Mouse (Mus musculus) limb, embryonic 10.5 days (tissue): ENCODE data around the gene Gm11492. TPM values are rescaled to one million over a fixed set of nuclear protein-coding genes. Genes with fewer than 3 reads are reported as not detected.

Experiments
- DNase-seq: peaks from one replicate; pipeline ENCODE4 v3.0.0-alpha.2; 2017; ENCODE audit warnings: low spot score
- H3K27ac ChIP-seq: fragments of 300-500 bp; sonication (generic); 2 replicates; pipeline ENCODE4 v1.5.1; 2016; ENCODE audit warnings: mild to moderate bottlenecking
- H3K27me3 ChIP-seq: fragments of 300-500 bp; sonication (generic); 2 replicates; pipeline ENCODE4 v1.6.1; 2016; ENCODE audit warnings: low read depth, mild to moderate bottlenecking; ENCODE audit not compliant: poor library complexity, severe bottlenecking
- H3K36me3 ChIP-seq: fragments of 300-500 bp; sonication (generic); 2 replicates; pipeline ENCODE4 v1.6.1; 2016; ENCODE audit warnings: mild to moderate bottlenecking, moderate library complexity
- H3K4me1 ChIP-seq: fragments of 300-500 bp; sonication (generic); 2 replicates; pipeline ENCODE4 v1.6.1; 2016
- H3K4me3 ChIP-seq: fragments of 300-500 bp; sonication (generic); 2 replicates; pipeline ENCODE4 v1.5.1; 2016; ENCODE audit warnings: mild to moderate bottlenecking, moderate library complexity
- H3K9me3 ChIP-seq: fragments of 300-500 bp; sonication (generic); replicated peaks from 2 replicates; pipeline ENCODE4 v1.6.1; 2016; ENCODE audit warnings: mild to moderate bottlenecking
- WGBS: fragments of 180-500 bp; shearing (Covaris S2); methylation state at CpG from one replicate; pipeline ENCODE4 v1.1.7; 2016; 5-methylcytosine and 5-hydroxymethylcytosine counted together
- polyA plus RNA-seq: library from polyadenylated mRNA; unstranded; fragments of >200 nt; fragmentation: Nextera tagmentation; extraction: Ambion mirVana; gene quantifications from 2 replicates; pipeline ENCODE4 v1.2.1, GENCODE M21; 2016

The Gm11492 gene
- polyA plus RNA-seq, 1 experiment from 2014 or later: not detected

DNA sequence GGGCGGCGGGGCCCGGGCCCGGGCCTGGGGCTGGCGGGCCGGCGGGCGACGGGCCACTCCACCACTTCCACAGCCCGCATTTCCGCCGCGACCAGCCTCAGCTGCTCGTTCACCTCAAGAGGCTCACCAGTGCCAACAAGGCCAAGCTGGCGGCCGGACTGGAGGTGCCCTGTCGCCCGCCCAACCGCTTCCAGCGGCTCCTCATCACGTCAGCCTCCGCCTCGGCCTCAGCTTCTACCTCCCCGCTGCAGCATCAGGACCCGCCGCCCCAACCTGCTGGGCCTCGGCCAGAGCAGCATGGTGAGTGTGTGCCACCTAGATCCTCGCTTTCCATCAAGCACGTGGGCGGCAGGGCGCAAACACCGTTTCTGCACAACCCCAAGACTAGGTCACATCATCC lies 51.2 kb downstream of the Gm11492 start:
- H3K9me3 ChIP-seq: no peaks in the 10 kb centered on the region
- H3K27me3 ChIP-seq: no peaks in the 10 kb centered on the region
- no peak for DNase-seq
- H3K27ac ChIP-seq: no peak overlapping the region
- no peaks in the 10 kb centered on the region for H3K4me1 ChIP-seq
- H3K36me3 ChIP-seq: peaks cover 89% of the 10 kb centered on the region
- no peak overlapping the region for H3K4me3 ChIP-seq
- WGBS: 91% methylated on average over 32 of the region's 32 CpGs

Other genes with a start within 250 kb of the Gm11492 start
- gene Ppm1e, start 207.6 kb upstream of the Gm11492 start, polyA plus RNA-seq: 2.2 and 2.4 TPM in 2 replicates
- gene Rad51c, start 161.7 kb upstream of the Gm11492 start, polyA plus RNA-seq: 11.5 and 15.4 TPM in 2 replicates
- gene Tex14, start 161.6 kb upstream of the Gm11492 start, polyA plus RNA-seq: 0.16 and 0.33 TPM in 2 replicates
- 4.8 and 6.0 TPM in 2 replicates for gene Sept4, start 2.2 kb downstream of the Gm11492 start, polyA plus RNA-seq
- 68.3 and 69.0 TPM in 2 replicates for gene Mtmr4, start 25.5 kb downstream of the Gm11492 start, polyA plus RNA-seq
- 0.26 and 0.34 TPM in 2 replicates for gene Hsf5, start 50.5 kb downstream of the Gm11492 start, polyA plus RNA-seq
- gene Rnf43, start 96.1 kb downstream of the Gm11492 start, polyA plus RNA-seq: 1.9 and 2.2 TPM in 2 replicates
- gene Supt4a, start 170.9 kb downstream of the Gm11492 start, polyA plus RNA-seq: 187 and 191 TPM in 2 replicates
- 0.74 and 2.9 TPM in 2 replicates for gene Tspoap1, start 193.9 kb downstream of the Gm11492 start, polyA plus RNA-seq
- gene Mpo, start 226.9 kb downstream of the Gm11492 start, polyA plus RNA-seq: 2.8 and 4.0 TPM in 2 replicates